Mouse (Mus musculus): ENCODE results near the gene Slc25a48. TPM values are rescaled to one million over a fixed set of nuclear protein-coding genes. Genes with fewer than 3 reads are reported as not detected.
A peak's percentile ranks its signal among the peaks of the same experiment; 100 is the strongest.

The Slc25a48 gene
- polyA plus RNA-seq, 1 experiment from 2014 or later = not detected

DNA sequence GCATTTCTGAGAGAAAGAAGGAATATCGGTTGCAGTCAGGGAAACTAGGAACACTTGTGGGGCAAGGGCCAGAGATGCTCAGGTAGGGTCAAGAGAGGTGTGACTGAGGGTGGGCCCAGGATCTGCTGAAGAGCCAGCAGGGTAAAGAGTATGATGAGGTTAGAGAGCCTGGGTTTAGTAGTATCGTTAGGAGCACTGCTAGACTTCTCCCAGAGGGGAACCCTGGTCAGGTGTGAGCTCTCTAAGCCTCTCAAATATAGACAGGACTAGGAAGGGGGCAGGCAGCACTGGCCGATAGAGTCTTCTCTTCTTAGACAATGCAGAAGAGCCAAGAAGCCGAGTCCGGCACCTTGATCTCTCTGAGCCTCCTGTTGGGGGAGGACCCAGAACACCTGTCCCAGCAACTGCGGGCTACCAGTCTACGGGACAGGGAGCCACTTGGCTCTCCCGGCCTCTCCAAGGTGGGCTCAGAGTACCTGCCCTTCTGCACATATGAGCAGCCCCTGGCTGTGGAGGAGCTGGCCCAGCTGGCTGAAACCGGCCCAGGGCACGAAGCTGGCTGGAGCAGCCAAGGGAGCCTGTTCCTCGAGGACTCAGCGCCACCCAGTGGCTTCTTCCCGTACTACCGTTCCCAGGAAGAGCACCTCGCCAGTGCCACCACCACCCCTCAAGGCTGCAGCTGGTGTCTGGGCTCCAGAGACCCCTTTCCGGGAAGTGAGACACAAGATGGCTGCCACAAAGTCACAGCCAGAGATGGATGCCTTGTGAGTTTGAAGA, 9.2 kb upstream of the Slc25a48 start:
- Histone ChIP-seq H3K4me3 (no peak overlapping the region), H3K27ac (no peak overlapping the region), H3K4me2 (no peak overlapping the region), H3K4me1 (peaks cover 11% of the 10 kb centered on the region), H3K27me3 (peaks cover 14% of the 10 kb centered on the region), H3K9me3 (replicated peaks) (no peaks in the 10 kb centered on the region), H3K9ac (no peak overlapping the region), H3K36me3 (ENCODE audit: poor library complexity, severe bottlenecking) (no peaks in the 10 kb centered on the region)
- 34% methylated on average over 16 of the region's 16 CpGs for WGBS
- peak; percentile 66 for ATAC-seq

DNA sequence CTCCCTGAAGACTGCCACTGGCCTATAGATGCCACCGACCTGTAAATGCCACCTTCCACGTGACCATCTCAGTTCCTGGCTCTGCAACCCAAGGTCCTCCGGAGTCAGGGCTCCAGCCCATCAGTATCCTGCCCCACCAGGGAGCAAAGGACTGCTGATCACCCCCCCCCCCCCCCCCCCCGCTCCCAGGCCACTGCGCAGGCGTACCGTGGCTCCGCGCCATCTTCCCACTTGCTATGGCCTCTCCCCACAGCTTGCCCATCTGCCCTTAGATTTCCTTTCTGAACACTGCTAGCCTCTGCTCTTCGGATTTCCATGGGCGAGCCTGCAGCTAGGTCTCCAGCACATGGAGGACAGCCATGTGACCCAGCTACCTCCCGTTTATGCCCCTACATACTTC, 5.7 kb upstream of the Slc25a48 start:
- no peak for ATAC-seq
- Histone ChIP-seq H3K9ac (no peak overlapping the region), H3K4me1 (peaks cover 29% of the 10 kb centered on the region), H3K4me3 (no peak overlapping the region), H3K4me2 (no peak overlapping the region), H3K9me3 (replicated peaks) (no peaks in the 10 kb centered on the region), H3K27me3 (peaks cover 37% of the 10 kb centered on the region), H3K27ac (no peak overlapping the region), H3K36me3 (ENCODE audit: poor library complexity, severe bottlenecking) (no peaks in the 10 kb centered on the region)
- WGBS = 88% methylated on average over 11 of the region's 12 CpGs

DNA sequence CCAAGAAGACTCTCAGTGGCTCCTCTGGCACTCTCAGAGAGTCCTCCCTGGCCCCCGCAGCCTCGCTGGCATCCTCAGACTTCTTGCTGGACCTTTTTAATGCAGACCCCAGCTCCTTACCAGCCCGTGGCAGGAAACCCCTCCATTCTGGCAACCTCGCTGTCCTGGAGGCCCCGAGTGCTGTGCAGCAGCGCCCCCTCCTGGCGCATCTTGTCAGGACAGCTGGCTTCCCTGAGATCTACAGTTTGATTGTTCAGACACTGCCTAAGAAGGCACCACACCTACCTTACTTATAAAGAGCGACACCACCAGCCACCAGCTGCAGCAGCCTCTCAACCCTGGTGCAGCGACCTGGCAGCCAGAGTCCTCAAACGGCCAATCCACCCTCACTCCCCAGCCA, 4.7 kb upstream of the Slc25a48 start:
- H3K27me3 ChIP-seq = peaks cover 47% of the 10 kb centered on the region
- ATAC-seq = peak; percentile 55
- H3K9me3 ChIP-seq (replicated peaks) = no peaks in the 10 kb centered on the region

DNA sequence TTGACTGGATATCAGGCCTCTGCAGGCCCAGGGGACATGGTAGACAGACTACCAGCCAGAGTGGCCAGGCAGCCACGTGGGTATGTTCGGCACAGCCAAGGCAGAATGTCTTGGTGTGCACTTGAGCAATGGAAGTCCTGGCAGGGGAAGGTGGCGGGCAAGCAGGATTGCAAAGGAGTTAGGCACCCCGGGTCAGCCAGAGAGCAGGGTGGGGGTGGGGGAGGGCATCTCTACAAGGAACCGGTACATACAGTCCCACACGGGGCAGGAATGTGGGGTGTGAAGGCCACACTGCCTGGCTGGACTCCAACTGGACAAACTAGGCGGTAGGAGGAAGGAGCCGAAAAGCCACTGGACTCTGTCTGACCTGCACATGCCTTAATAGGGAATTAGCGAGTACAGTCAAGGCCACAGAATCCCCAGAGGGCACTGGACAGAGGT, 3.8 kb upstream of the Slc25a48 start:
- Histone ChIP-seq H3K4me3 (no peak overlapping the region), H3K27me3 (peaks cover 49% of the 10 kb centered on the region), H3K9ac (no peak overlapping the region), H3K27ac (no peak overlapping the region), H3K36me3 (ENCODE audit: poor library complexity, severe bottlenecking) (no peaks in the 10 kb centered on the region), H3K4me1 (peaks cover 39% of the 10 kb centered on the region), H3K4me2 (no peak overlapping the region), H3K9me3 (replicated peaks) (no peaks in the 10 kb centered on the region)
- no peak for ATAC-seq
- 83% methylated on average over 9 of the region's 9 CpGs for WGBS

More for the DNA sequence above, 4.7 kb upstream of the Slc25a48 start:
- no peaks in the 10 kb centered on the region for H3K36me3 ChIP-seq (ENCODE audit: poor library complexity, severe bottlenecking)
- no peak overlapping the region for H3K4me2 ChIP-seq
- H3K4me3 ChIP-seq = no peak overlapping the region
- H3K4me1 ChIP-seq = peaks cover 37% of the 10 kb centered on the region
- 7% methylated on average over 10 of the region's 10 CpGs for WGBS
- H3K9ac ChIP-seq = no peak overlapping the region
- no peak overlapping the region for H3K27ac ChIP-seq

DNA sequence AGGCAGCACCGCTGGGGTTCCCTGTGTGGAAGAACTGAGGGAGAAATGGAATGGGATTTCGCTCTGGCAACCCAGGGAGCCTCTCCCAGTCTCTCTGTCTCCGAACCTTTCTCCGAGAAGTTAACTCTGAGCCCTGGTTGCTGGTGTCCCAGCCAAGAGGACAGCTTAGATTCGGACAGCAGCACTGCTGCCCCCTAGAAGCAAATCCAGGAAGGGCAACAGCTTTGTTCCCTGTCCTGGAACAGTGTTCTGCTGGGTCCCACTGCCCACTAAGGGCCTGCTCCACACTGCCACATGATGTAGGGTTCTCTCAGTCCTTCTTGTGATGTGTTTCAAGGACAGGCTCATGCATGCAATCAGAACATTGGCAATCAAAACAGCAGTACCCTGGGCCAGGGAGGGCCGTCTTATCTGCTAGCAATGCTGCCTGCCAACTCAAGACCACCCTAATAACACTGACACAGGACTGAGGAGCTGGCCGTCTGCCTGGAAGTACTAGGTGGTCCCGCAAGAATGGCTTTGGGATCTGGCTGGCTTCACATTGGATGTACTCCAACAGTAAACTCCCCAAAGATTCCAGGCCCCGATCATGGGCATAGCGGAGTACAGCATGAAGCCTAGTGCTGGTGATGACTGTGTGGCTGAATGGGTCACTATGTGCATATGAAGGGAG, 2.4 kb upstream of the Slc25a48 start:
- WGBS = 53% methylated on average over 10 of the region's 10 CpGs
- H3K36me3 ChIP-seq (ENCODE audit: poor library complexity, severe bottlenecking) = no peaks in the 10 kb centered on the region
- no peak overlapping the region for H3K27ac ChIP-seq
- peaks cover 59% of the 10 kb centered on the region for H3K27me3 ChIP-seq
- no peak overlapping the region for H3K4me2 ChIP-seq
- no peak overlapping the region for H3K9ac ChIP-seq
- H3K4me1 ChIP-seq = peaks cover 39% of the 10 kb centered on the region
- H3K9me3 ChIP-seq (replicated peaks) = no peaks in the 10 kb centered on the region
- H3K4me3 ChIP-seq = no peak overlapping the region
- 0 out of 2 replicates have a peak, but pooled peaks have one; percentile 21 for ATAC-seq

DNA sequence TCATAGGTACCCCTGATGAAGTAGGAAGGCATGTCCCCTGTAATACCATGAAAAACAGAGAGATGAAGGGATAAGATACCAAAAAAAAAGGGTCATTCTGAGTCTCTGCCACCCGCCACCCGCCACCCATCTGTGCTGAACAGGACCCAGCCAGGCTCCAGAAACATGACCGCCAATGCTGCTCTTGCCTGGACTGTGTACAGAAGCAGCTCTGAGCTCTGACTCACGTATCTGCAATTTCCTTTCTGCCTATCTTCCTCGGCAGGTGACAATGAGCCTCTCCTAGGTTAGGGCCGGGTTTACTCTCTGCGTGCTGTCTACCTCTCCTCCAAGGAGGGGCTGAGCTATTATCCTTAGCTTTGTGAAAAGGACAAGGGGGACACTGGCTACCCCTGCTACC, 5.3 kb downstream of the Slc25a48 start:
- Histone ChIP-seq H3K9me3 (replicated peaks) (no peaks in the 10 kb centered on the region), H3K4me3 (no peak overlapping the region), H3K4me2 (no peak overlapping the region), H3K36me3 (ENCODE audit: poor library complexity, severe bottlenecking) (no peaks in the 10 kb centered on the region), H3K27ac (no peak overlapping the region), H3K4me1 (peaks cover 2% of the 10 kb centered on the region), H3K27me3 (peaks cover 35% of the 10 kb centered on the region), H3K9ac (no peak overlapping the region)
- no peak for ATAC-seq
- 81% methylated on average over 7 of the region's 7 CpGs for WGBS

DNA sequence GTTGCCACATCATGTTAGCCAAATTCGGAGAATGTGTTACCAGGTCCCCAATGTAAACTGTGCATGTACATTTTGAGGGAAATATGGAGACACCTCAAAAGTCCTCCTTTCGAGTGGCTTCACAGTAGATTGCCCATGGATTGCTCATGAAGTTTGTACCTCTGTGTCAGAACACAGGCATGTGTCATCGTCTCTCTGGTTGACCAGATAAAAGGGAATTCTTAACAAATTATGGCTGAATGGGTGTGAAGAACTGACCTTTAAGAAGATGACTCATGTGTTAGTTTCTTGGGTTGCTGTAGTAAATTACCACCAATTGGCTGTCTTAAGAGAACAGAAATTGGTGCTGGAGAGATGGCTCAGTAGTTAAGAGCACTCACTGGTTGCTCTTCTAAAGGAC, 6.0 kb downstream of the Slc25a48 start:
- Histone ChIP-seq H3K4me1 (peaks cover 7% of the 10 kb centered on the region), H3K9ac (no peak overlapping the region), H3K27ac (no peak overlapping the region), H3K4me3 (no peak overlapping the region), H3K9me3 (replicated peaks) (no peaks in the 10 kb centered on the region), H3K27me3 (peaks cover 29% of the 10 kb centered on the region), H3K4me2 (no peak overlapping the region), H3K36me3 (ENCODE audit: poor library complexity, severe bottlenecking) (no peaks in the 10 kb centered on the region)
- 89% methylated on average over 3 of the region's 3 CpGs for WGBS
- no peak for ATAC-seq

DNA sequence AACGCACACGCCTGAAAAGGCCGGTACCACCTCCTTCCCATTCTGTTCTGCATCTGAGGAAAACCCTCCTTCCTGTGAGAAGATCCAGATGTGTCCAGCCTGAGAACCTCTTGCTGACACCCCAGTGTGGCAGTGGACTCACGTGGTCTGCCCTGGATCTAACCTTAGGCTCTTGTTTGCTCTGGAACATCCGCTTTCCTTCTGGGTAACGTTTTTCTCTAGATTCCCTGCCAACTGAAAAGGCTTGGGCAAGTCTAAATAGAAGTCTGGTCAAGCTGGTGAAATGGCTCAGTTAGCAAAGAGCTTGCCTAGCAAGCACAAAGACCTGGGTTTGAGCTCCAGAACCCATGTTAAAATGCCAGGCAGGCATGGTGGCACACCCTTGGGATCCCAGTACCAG, 6.8 kb downstream of the Slc25a48 start:
- peaks cover 16% of the 10 kb centered on the region for H3K4me1 ChIP-seq
- H3K27me3 ChIP-seq = peaks cover 20% of the 10 kb centered on the region
- H3K4me3 ChIP-seq = no peak overlapping the region
- WGBS = 87% methylated on average over 6 of the region's 6 CpGs
- H3K27ac ChIP-seq = no peak overlapping the region
- ATAC-seq = no peak
- no peaks in the 10 kb centered on the region for H3K36me3 ChIP-seq (ENCODE audit: poor library complexity, severe bottlenecking)
- H3K9me3 ChIP-seq (replicated peaks) = no peaks in the 10 kb centered on the region
- H3K9ac ChIP-seq = no peak overlapping the region
- H3K4me2 ChIP-seq = no peak overlapping the region

DNA sequence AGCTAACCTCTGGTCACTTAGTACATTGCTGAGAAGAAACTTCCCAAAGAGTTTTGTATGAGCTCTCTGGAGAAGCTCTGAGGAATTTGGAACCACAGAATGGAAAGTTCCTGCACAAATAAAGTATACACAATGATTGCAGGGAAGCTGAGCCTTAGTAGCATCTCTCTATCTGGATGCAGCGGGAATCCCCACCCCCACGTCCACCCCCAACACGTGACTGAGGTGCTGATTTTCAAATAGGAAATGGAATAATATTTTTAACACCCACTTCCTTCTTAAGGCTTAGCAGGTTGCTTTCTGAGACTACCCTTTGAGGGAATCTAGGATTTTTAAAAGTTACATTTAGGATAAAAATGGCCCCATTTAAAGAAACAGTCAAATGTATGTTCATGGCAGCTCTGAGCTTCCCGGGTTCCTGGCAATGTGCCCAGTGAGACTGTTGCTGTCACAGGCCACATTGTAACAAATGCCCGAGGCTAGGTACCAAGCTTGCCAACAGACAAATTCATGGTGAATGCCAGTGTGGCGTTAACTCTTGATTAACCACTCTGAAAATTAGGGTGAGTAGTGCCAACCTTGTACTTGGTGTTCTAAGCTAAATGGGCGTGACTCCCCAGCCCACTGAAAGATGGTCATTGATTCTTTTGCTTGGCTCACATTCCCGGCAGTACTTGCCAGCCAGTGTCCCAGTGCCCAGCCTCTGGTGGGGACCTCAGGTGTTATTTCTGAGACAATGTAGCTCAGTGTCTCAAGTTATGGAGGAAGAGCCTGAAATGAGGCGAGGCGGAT, 11.3 kb downstream of the Slc25a48 start:
- Histone ChIP-seq H3K4me3 (no peak overlapping the region), H3K27me3 (peaks cover 14% of the 10 kb centered on the region; the same call in 1 of the 2 replicates), H3K9me3 (replicated peaks) (no peaks in the 10 kb centered on the region), H3K4me2 (peak overlapping the region; percentile 18; the same call in 1 of the 2 replicates), H3K9ac (no peak overlapping the region), H3K36me3 (ENCODE audit: poor library complexity, severe bottlenecking) (no peaks in the 10 kb centered on the region), H3K27ac (peak overlapping the region; percentile 25; the same call in 1 of the 2 replicates), H3K4me1 (peaks cover 22% of the 10 kb centered on the region)
- WGBS = 45% methylated on average over 10 of the region's 10 CpGs
- ATAC-seq = peak; percentile 70

DNA sequence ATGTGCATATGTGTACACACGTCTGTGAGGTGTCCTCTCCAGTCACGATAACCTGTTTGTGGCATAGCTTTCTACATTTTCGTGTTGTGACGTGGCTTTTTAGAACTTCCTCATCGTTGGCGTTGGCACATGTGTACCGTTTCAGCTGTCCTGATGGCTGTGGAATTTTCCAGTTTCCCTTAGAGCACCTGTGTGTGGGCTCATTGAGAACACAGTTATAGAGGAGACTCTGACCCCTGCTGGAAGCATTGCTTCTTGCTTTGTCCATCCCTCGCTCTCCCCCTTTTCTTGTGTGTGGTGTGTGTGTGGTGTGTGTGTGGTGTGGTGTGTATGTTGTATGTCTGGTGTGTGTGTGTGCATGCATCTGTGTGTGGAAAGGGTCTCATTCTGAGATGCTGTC, 11.9 kb downstream of the Slc25a48 start:
- H3K4me1 ChIP-seq = peaks cover 22% of the 10 kb centered on the region
- ATAC-seq = 0 out of 2 replicates have a peak, but pooled peaks have one; percentile 19
- WGBS = 79% methylated on average over 8 of the region's 8 CpGs

DNA sequence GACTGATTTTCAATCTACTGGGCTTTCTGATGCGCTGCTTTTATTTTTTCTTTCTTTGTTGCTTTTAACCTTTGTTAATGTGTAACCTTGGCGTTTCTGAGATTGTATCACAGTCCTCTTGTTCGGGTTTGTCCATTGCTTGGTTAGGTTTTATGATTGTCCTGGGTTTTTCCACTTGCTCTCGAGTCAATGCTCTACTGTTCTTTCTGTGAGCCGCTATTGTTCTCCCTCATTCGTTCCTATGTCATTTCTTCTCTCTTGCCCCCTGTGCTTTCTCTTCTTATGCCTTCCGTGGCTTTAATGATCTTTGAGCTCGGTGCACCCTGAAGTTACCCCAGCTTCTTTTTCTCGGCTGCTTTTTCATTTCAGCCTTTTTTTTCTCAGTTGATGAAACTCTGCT, 19.8 kb downstream of the Slc25a48 start:
- no peak overlapping the region for H3K4me2 ChIP-seq
- 43% methylated on average over 9 of the region's 9 CpGs for WGBS
- no peaks in the 10 kb centered on the region for H3K9me3 ChIP-seq (replicated peaks)
- no peaks in the 10 kb centered on the region for H3K4me1 ChIP-seq
- H3K36me3 ChIP-seq (ENCODE audit: poor library complexity, severe bottlenecking) = no peaks in the 10 kb centered on the region
- peaks cover 2% of the 10 kb centered on the region; the same call in 1 of the 2 replicates for H3K27me3 ChIP-seq
- no peak for ATAC-seq
- no peak overlapping the region for H3K4me3 ChIP-seq
- no peak overlapping the region for H3K9ac ChIP-seq
- H3K27ac ChIP-seq = no peak overlapping the region

More for the DNA sequence above, 11.9 kb downstream of the Slc25a48 start:
- Histone ChIP-seq H3K9me3 (replicated peaks) (no peaks in the 10 kb centered on the region), H3K4me2 (0 out of 2 replicates have a peak overlapping the region, but pooled peaks have one; percentile 18), H3K36me3 (ENCODE audit: poor library complexity, severe bottlenecking) (no peaks in the 10 kb centered on the region), H3K27me3 (peaks cover 14% of the 10 kb centered on the region; the same call in 1 of the 2 replicates), H3K27ac (peak overlapping the region; percentile 25; the same call in 1 of the 2 replicates), H3K4me3 (no peak overlapping the region), H3K9ac (no peak overlapping the region)

DNA sequence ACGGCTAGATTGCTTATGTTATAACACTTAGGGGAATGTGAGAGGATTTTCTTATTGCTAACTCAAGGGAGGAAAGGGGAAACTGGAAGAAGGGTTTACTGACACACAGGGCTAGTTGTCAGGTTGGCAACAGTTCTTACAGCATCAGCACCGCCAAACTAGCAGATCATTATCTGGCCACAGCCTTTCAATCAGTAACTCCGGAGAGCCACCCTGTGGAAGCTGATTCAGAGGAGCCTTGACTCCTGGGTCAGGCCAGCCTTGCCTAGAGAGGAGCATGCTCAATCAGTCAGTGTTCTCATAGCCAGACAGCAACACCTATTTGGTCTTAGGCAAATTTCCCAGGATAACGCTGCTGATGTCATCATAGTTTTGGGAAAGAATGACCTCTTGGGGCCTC, 23.3 kb downstream of the Slc25a48 start:
- Histone ChIP-seq H3K27me3 (peaks cover 2% of the 10 kb centered on the region; the same call in 1 of the 2 replicates), H3K9me3 (replicated peaks) (no peaks in the 10 kb centered on the region), H3K4me2 (no peak overlapping the region), H3K27ac (no peak overlapping the region), H3K9ac (no peak overlapping the region), H3K36me3 (ENCODE audit: poor library complexity, severe bottlenecking) (no peaks in the 10 kb centered on the region), H3K4me1 (no peaks in the 10 kb centered on the region), H3K4me3 (no peak overlapping the region)
- WGBS = 87% methylated on average over 4 of the region's 4 CpGs
- no peak for ATAC-seq
